Mouse (Mus musculus): ENCODE results near the gene Kcnq1.

Gene Kcnq1

DNA sequence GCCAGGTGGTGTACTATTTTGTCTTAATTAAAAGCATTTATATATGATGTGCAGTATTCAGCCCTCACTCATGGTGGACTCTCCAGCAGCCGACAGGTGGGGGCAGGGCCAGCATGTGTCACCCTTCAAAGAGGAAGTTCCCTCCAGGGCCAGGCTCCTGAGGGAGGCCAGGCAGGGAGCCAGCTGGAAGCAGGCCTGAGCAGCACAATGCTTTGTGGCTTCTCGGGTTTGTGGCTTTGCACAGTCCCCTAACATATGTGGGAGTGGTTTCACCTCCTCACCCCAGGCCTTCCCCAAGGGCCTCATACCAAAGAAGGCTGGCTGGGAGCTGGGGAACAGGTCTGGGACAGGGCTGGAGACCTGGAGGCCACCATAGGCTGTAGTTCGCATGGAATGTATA is 74.6 kb downstream of the Kcnq1 start:
- no peak for DNase-seq (ENCODE audit: low read depth in 2 of 2, low spot score in 2 of 2)

DNA sequence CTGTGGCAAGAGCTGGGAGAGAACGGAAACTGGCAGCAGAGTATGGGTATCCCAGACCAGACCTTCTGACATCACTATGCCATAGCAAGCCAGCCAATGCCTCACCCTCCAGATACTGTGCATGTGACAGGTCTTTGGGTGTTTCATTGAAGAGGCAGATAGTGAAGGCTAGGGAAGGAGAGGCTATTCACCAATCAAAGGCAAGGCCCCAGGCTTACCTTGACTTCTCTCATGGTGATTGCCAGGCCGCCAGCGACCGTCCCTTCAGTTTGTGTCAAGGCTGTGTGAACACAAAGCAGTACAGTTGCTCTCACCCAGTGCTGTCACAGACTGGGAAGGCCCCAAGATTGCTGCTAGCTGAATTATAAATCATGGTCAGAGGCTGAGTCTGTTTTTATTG is 75.1 kb downstream of the Kcnq1 start:
- no peak for DNase-seq (ENCODE audit: low read depth in 2 of 2, low spot score in 2 of 2)

GRCm38 (mm10) chr7:143185506-143185905 is 79.3 kb downstream of the Kcnq1 start:
- DNase-seq (ENCODE audit: low read depth in 2 of 2, low spot score in 2 of 2), result no peak

DNA sequence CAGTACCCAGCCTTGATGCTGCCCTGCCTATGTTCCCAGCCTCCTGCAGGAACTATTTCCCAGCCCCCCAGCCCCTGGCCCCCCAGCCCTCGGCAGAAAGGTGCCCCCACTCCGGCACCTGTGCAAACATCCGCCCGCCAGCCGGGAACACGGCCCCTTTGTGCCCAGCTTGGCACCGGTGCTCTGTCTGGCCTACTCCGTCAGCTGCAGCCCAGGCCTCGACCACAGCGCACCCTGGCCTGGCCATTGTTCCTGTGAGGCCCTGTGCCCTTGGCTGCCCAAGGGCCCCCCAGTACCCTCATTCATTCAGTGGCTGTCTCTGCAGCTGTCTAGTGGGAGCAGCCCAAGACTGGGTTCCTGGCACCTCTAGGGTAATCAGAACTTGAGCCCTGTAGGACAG is 80.2 kb downstream of the Kcnq1 start:
- DNase-seq (ENCODE audit: low read depth in 2 of 2, low spot score in 2 of 2), result no peak

DNA sequence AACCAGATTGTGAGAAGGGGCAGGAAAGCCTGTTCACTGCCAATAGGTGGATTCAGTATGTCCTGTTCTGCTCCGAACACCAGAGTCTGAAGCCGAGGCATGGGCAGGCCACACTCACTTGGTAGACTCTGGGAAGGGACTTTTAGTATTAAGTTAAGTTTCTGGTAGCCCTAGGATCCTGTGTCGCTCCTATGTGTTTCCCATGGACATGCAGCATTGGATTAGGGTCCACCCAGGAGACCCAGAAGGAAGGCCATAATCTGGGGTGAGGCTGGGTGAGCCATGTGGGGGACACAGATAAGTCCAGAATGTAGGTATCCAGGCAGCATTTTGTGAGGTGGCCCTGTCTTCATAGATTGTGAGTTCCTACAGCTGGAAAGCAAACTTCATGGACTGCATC is 81.0 kb downstream of the Kcnq1 start:
- DNase-seq (ENCODE audit: low read depth in 2 of 2, low spot score in 2 of 2), result no peak

- no peak for DNase-seq (ENCODE audit: low read depth in 2 of 2, low spot score in 2 of 2)
Measured at GRCm38 (mm10) chr7:143188589-143188988, 82.4 kb downstream of the Kcnq1 start.

DNA sequence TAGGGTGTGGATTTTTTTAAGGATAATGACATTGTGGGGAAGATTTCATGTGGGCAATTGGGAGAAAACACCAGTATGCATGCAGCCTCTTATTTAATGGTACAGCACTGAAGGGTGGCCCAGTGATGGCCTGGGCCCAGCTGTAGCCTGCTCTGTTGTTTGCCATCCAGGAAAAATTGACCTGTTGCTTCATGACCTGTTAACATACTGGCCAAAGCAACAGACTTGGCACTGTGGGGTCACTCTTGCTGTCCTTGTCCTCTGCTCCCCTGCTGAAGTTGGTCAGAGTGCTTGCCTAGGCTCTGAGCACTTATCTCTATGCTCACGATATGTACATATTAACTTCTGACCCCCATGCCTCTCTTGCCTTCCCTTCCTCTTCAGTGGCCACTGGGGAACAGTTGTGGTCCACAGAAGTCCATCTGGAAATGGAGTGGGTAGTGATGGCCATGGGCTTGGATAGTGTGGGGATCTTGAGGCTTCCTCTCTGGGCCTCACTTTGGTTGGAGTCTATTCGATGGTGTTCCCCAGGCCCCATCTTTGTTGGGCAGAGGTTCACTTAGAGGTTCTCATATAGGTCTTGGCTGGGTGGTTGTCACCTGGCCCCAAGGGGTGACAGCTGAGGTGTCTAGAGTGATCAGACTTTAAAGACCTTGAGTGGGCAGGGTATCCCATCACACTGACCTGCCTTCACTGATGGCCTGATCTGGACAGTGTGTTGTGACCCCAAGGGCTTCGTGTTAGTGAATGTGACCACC is 84.0 kb downstream of the Kcnq1 start:
- DNase-seq (ENCODE audit: low read depth in 2 of 2, low spot score in 2 of 2), result no peak

- no peak for DNase-seq (ENCODE audit: low read depth in 2 of 2, low spot score in 2 of 2)
Measured at GRCm38 (mm10) chr7:143190911-143191310, 84.7 kb downstream of the Kcnq1 start.

DNA sequence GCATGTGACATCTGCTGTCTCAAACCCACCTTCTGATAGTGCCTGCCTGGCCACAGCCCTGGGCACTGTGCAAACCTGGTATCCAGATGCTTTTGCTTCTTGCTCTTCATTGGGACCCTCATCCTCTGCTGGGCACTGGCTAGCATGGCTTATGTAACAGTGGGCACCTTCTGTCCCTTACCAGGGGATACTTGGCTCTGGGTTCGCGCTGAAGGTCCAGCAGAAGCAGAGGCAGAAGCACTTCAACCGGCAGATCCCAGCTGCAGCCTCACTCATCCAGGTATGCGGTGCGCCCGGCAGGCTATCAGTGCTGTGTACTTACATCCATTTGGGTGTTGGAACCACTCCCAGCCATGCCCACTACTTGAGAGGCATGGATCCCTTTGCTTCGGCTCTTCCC is 86.2 kb downstream of the Kcnq1 start:
- DNase-seq (ENCODE audit: low read depth in 2 of 2, low spot score in 2 of 2), result no peak

- DNase-seq (ENCODE audit: low read depth in 2 of 2, low spot score in 2 of 2), result no peak
Measured at GRCm38 (mm10) chr7:143194064-143194463, 87.9 kb downstream of the Kcnq1 start.

DNA sequence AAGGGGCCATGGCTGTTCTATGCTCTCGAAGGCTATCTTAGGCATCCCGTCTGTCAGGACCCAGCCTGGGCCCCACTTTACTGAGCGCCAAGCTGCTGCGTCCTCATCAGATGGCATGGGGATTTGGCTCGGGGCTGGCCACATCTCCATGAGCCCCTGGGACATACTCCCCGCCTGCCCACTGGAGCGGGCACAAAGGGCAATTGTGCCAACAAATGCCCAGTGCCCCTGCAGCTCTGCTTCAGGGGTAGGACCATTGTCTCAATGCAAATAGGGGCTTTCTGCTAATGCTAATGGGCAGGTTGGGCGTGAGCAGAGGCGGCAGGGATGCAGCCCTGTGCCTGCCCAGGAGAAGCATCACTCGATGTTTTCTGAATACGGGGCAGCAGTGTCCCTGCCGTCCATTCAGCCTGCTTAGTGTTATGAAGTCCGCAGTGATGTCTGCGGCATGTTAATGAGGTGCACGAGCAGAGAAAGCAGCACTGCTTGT is 91.8 kb downstream of the Kcnq1 start:
- no peak for DNase-seq (ENCODE audit: low read depth in 2 of 2, low spot score in 2 of 2)

DNA sequence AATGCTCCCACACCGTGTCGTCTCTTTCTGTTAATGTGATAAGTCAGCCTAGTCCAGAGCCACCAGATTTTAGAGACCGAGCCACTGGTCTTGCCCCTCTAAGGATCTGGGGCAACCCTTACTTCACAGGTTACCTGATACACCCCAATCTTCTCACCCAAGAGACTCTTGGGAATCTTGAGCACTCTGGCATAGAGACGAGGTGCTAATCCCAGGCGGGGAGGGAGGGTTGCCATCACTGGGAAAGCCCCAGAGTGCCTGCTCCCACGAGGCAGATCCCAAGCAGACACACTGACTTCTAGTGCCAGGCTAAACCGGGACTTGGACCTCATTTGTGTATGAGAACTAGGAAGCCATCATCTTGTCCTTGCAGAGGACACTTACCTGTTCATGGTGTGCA is 92.3 kb downstream of the Kcnq1 start:
- DNase-seq (ENCODE audit: low read depth in 2 of 2, low spot score in 2 of 2), result no peak

DNA sequence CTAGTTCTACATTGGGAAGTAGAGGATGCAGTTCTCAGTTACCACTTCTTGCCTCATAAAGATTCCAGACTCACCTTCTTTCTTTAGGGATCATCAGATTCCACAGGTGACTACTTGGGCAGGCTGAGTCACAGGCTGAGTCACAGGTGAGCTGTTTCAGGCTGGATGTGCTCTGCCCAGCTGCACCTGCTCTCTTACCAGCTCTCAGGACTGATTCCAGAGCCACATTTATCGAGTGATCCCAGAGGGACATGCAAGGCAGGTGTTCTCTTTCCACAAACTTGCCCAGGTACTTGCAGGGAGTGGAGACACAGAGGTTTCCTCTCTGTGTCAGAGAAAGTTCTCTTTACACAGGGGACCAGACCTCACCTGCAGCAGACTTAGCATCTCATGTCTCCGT is 95.1 kb downstream of the Kcnq1 start:
- DNase-seq (ENCODE audit: low read depth in 2 of 2, low spot score in 2 of 2), result no peak

DNA sequence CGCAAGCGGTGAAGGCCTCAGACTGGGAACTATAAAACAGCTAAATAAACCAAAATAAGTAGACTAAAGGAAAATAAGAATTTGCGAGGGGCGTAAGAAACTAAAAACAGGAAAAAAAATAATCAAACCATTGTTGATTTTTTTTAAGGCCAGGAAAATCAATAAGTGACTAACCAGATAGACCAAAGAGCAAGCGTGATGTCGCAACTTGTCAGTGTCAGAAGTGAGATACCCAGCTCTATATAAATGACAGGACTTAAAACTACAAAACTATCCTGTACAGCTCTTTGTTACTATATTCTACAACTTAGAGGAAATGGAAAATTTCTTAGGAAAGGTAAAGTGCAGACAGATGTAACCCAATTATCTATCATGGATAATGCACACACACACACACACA is 97.7 kb downstream of the Kcnq1 start:
- DNase-seq (ENCODE audit: low read depth in 2 of 2, low spot score in 2 of 2), result no peak

GRCm38 (mm10) chr7:143207044-143207443 is 100.9 kb downstream of the Kcnq1 start:
- no peak for DNase-seq (ENCODE audit: low read depth in 2 of 2, low spot score in 2 of 2)

DNA sequence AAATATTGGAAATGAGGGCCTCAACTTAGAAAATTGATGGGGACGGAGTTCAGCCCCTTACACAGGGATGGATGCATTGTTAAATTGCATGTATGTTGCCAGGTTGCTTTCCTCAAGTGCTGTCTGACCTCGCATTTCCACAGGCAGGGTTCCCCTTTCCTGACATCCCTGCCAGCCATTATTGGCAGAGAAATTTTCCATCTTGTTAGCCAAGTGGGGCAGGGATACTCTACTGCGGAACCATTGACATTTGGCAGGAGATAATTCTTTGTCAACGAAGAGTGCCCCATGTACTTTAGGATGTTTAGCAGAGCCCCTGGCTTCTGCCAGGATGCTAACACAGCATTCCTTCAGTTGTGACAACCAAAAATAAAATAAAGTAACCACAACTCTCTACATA is 104.6 kb downstream of the Kcnq1 start:
- DNase-seq (ENCODE audit: low read depth in 2 of 2, low spot score in 2 of 2), result no peak

DNA sequence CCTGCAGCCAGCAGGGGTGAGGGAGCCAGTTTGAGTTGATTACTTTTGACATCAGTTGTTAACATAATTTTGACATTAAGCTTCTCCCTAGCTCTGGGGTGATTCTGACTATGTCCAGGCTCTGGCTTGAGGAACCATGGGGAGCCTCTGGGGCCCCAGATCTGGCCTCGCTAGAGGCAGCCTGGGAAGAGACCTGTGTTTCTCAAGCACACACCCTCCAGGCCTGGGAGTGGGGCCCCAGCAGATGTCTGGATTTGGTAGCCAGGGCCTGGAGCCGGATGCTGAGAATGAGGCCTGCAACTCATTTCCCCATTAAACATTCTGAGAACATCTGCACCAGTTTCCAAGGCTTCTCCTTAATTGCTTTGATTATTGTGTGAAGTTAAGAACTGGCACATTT is 145.0 kb downstream of the Kcnq1 start:
- no peak for DNase-seq (ENCODE audit: low read depth in 2 of 2, low spot score in 2 of 2)

DNA sequence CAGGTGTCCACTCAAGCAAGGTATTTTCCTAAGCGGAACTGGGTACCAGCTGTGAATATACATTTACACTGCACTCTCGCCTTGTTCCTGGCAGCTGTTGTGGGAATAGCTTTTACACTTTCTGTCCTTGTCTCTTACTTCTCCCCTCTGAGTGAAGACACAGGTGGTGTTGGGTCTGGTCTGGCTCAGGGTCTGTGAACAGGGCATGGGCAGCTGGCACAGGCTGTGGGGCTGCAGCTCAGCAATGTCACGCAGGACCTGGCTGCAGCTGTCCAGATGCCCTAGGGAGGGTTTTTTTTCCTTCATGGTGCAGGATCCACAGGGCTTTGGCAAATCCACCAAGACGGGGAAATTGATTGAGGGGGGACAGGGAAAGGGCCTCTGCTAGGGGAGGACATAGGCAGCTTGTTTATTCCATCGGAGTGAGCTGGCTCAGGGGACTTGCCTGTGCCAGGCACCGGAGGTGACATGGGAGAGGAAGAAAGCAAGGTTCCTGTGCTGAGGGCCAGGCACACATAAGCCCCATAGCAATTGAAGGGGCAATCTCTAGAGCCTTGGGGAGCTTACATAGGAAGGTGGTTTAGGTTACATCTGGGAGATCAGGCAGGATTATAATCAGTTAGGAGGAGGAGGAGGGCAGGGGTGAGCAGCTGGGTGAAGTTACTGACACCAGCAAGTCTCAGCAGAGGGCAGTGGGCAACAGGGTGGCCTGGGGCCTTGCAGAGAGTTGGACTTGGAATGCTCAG is 147.1 kb downstream of the Kcnq1 start:
- no peak for DNase-seq (ENCODE audit: low read depth in 2 of 2, low spot score in 2 of 2)

- DNase-seq (ENCODE audit: low read depth in 2 of 2, low spot score in 2 of 2), result no peak
Measured at GRCm38 (mm10) chr7:143254901-143255300, 148.7 kb downstream of the Kcnq1 start.

DNA sequence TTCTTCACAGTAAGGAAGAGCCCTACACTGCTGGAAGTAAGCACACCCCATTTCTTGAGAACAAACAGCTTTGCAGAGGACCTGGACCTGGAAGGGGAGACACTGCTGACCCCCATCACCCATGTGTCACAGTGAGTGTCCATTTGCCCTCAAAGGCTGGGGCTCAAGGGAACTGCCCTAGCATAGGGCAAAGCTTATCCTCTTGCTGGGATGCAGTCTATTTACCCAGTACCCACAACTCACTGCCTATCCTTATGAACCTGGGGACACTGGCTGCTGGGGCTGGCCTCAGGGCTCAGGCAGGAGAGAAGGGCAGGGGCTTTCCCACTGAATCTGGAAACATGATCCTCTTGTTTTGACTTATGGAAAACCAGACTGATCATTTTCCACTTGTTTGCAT is 155.1 kb downstream of the Kcnq1 start:
- DNase-seq (ENCODE audit: low read depth in 2 of 2, low spot score in 2 of 2), result no peak

GRCm38 (mm10) chr7:143263557-143263956 is 157.4 kb downstream of the Kcnq1 start:
- DNase-seq (ENCODE audit: low read depth in 2 of 2, low spot score in 2 of 2), result no peak

- no peak for DNase-seq (ENCODE audit: low read depth in 2 of 2, low spot score in 2 of 2)
Measured at GRCm38 (mm10) chr7:143263966-143264365, 157.8 kb downstream of the Kcnq1 start.

- DNase-seq (ENCODE audit: low read depth in 2 of 2, low spot score in 2 of 2), result no peak
Measured at GRCm38 (mm10) chr7:143265386-143265785, 159.2 kb downstream of the Kcnq1 start.

Data from CD8-positive naive resting alpha-beta T cell, adult 2 months (primary cell).